Mouse (Mus musculus) telencephalon, adult 2 months (tissue): ENCODE measurements around the gene Nkapl.
"Not testable (repeated sequence)": the region's sequence is repeated elsewhere in the genome, so short reads cannot be mapped to it uniquely, and the experiment has no call there.

ENCODE experiments used
- DNase-seq: peaks from one replicate; pipeline ENCODE4 v3.0.0-alpha.2; 2011; ENCODE audit warnings: low read depth, low spot score

Nkapl gene

GRCm38 (mm10) chr13:21468061-21469019 lies at the start of gene Nkapl:
Nkapl (minus strand) TSS chr13:21468509.
- DNase-seq: peak; percentile 58

GRCm38 (mm10) chr13:21506221-21506649 lies 37.9 kb upstream of the Nkapl start:
- peak; percentile 88 for DNase-seq

GRCm38 (mm10) chr13:21502296-21502695 lies 34.0 kb upstream of the Nkapl start:
- DNase-seq: no peak

GRCm38 (mm10) chr13:21501182-21501581 lies 32.9 kb upstream of the Nkapl start, which contains the start of gene Gm11273:
Gm11273 (minus strand) TSS chr13:21501418.
- not testable (repeated sequence) for DNase-seq

- DNase-seq: no peak
Measured at GRCm38 (mm10) chr13:21495080-21495479, 26.8 kb upstream of the Nkapl start, which contains the start of gene AK157302. AK157302 (plus strand) TSS chr13:21495223.

GRCm38 (mm10) chr13:21492847-21493246 lies 24.5 kb upstream of the Nkapl start:
- DNase-seq: no peak

GRCm38 (mm10) chr13:21486881-21487280 lies 18.6 kb upstream of the Nkapl start:
- DNase-seq: no peak

GRCm38 (mm10) chr13:21478759-21479670 lies 10.7 kb upstream of the Nkapl start, which contains the start of the genes Zkscan4 and Gm10065:
Zkscan4 (plus strand) TSS chr13:21478907.
Gm10065 (minus strand) TSS chr13:21479441.
- DNase-seq: peak; percentile 80

GRCm38 (mm10) chr13:21472427-21472826 lies 4.1 kb upstream of the Nkapl start:
- DNase-seq: no peak

- no peak for DNase-seq
Measured at GRCm38 (mm10) chr13:21469097-21469496, 788 bp upstream of the Nkapl start.

- DNase-seq: no peak
Measured at GRCm38 (mm10) chr13:21467336-21467735, 973 bp downstream of the Nkapl start.

GRCm38 (mm10) chr13:21462516-21462915 lies 5.8 kb downstream of the Nkapl start:
- not testable (repeated sequence) for DNase-seq

GRCm38 (mm10) chr13:21456347-21456746 lies 12.0 kb downstream of the Nkapl start:
- DNase-seq: no peak

GRCm38 (mm10) chr13:21454133-21454532 lies 14.2 kb downstream of the Nkapl start:
- no peak for DNase-seq

- peak; percentile 88 for DNase-seq
Measured at GRCm38 (mm10) chr13:21453449-21453848, 14.9 kb downstream of the Nkapl start, which contains the start of gene Zscan26. Zscan26 (minus strand) TSS chr13:21453730.

GRCm38 (mm10) chr13:21453042-21453441 lies 15.3 kb downstream of the Nkapl start:
- DNase-seq: no peak

GRCm38 (mm10) chr13:21447856-21448614 lies 20.3 kb downstream of the Nkapl start:
- no peak for DNase-seq

GRCm38 (mm10) chr13:21446796-21447195 lies 21.5 kb downstream of the Nkapl start:
- DNase-seq: no peak

- no peak for DNase-seq
Measured at GRCm38 (mm10) chr13:21441207-21441572, 27.1 kb downstream of the Nkapl start.

GRCm38 (mm10) chr13:21440503-21441206 lies 27.7 kb downstream of the Nkapl start, which contains the start of gene Pgbd1:
Pgbd1 (minus strand) TSS chr13:21441058.
- peak; percentile 82 for DNase-seq
